Mouse (Mus musculus) myocyte (in vitro differentiated cells): Measurements from ENCODE around the gene Eif2ak1.

Source experiments
- CEBPB ChIP-seq: IDR thresholded peaks from 2 replicates; pipeline ENCODE4 v1.6.1; 2011; ENCODE audit warnings: mild to moderate bottlenecking, moderate library complexity; ENCODE audit not compliant: poor library complexity, insufficient read depth, severe bottlenecking
- E2F4 ChIP-seq: IDR thresholded peaks from one replicate; pipeline ENCODE4 v1.6.1; 2011; ENCODE audit warnings: mild to moderate bottlenecking, control low read depth, moderate library complexity; ENCODE audit not compliant: insufficient read depth
- MAX ChIP-seq: IDR thresholded peaks from one replicate; pipeline ENCODE4 v1.6.1; 2011; ENCODE audit warnings: low read depth, mild to moderate bottlenecking, control low read depth
- MYOD1 ChIP-seq, 3 experiments: IDR thresholded peaks; one replicate each; pipeline ENCODE4 v1.6.1; 2011; ENCODE audit warnings: control low read depth in 2 of 3, low read depth in 2 of 3, mild to moderate bottlenecking in 2 of 3, moderate library complexity in 1 of 3; ENCODE audit not compliant: insufficient read length in 2 of 3, control insufficient read depth in 1 of 3
- MYOG ChIP-seq, 3 experiments: IDR thresholded peaks; one replicate each; pipeline ENCODE4 v1.6.1; 2011; ENCODE audit warnings: control low read depth in 2 of 3, low read depth in 2 of 3, mild to moderate bottlenecking in 2 of 3; ENCODE audit not compliant: insufficient read length in 2 of 3, control insufficient read depth in 1 of 3, insufficient read depth in 1 of 3
- POLR2A ChIP-seq: IDR thresholded peaks from one replicate; pipeline ENCODE4 v1.6.1; 2011; ENCODE audit warnings: low read depth, mild to moderate bottlenecking, control low read depth, moderate library complexity; ENCODE audit not compliant: insufficient read length
- POLR2AphosphoS2 ChIP-seq: IDR thresholded peaks from one replicate; pipeline ENCODE4 v1.6.1; 2011; ENCODE audit warnings: low read depth, control low read depth; ENCODE audit not compliant: insufficient read length
- REST ChIP-seq: IDR thresholded peaks from one replicate; pipeline ENCODE4 v1.6.1; 2011; ENCODE audit warnings: mild to moderate bottlenecking, control low read depth, moderate library complexity; ENCODE audit not compliant: insufficient read depth, insufficient read length
- SRF ChIP-seq: IDR thresholded peaks from one replicate; pipeline ENCODE4 v1.6.1; 2011; ENCODE audit warnings: low read depth; ENCODE audit not compliant: control insufficient read depth, insufficient read length
- TCF12 ChIP-seq: IDR thresholded peaks from one replicate; pipeline ENCODE4 v1.6.1; 2011; ENCODE audit warnings: mild to moderate bottlenecking, control low read depth; ENCODE audit not compliant: poor library complexity, insufficient read depth, severe bottlenecking
- TCF3 ChIP-seq: IDR thresholded peaks from one replicate; pipeline ENCODE4 v1.6.1; 2011; ENCODE audit warnings: low read depth, control low read depth; ENCODE audit not compliant: insufficient read length
- USF1 ChIP-seq: IDR thresholded peaks from one replicate; pipeline ENCODE4 v1.6.1; 2011; ENCODE audit warnings: low read depth, mild to moderate bottlenecking, control low read depth, moderate library complexity

- no peak for TF ChIP-seq MAX
- no peak for TF ChIP-seq MYOG (IDR thresholded peaks at IDR 0.05; ENCODE audit: control insufficient read depth in 1 of 3, insufficient read depth in 1 of 3, insufficient read length in 2 of 3, low read depth in 2 of 3)
- TF ChIP-seq E2F4 = no peak
- TF ChIP-seq POLR2AphosphoS2 = no peak
- TF ChIP-seq MYOD1 (IDR thresholded peaks at IDR 0.05; ENCODE audit: control insufficient read depth in 1 of 3, insufficient read length in 2 of 3, low read depth in 2 of 3) = no peak
- TF ChIP-seq CEBPB = no peak
- no peak for TF ChIP-seq POLR2A
- no peak for TF ChIP-seq TCF12
- no peak for TF ChIP-seq USF1
- no peak for TF ChIP-seq REST
- TF ChIP-seq TCF3 = no peak
- TF ChIP-seq SRF = no peak
Measured at GRCm38 (mm10) chr5:143874571-143874970, 57.0 kb downstream of the Eif2ak1 start.
